23 mouse cellular contexts compared by ENCODE assay signal in the genomic region with DNA sequence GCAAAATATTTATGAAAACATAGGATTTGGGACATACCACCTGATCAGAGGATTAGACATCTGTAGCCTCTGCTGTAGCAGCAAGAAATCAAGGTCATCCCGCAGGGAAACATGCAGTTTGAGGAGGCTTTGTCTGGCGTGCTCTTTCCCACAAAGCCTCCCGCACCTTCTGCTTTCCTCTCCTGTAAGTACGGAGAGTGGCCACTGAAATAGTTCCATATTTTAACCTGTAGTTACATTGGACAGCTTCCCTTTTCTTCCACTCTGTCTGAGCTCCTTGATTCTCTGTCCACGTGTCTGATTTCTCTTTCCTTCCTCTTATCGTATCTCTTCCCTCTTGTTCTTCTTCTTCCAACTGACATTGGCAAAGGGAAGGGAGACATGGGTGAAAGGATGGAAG. TPM values are rescaled to one million over a fixed set of nuclear protein-coding genes. Genes with fewer than 3 reads are reported as not detected.
A peak's percentile ranks its signal among the peaks of the same experiment; 100 is the strongest.
DNase-seq lines count a peak whose midpoint lies in the region; ATAC-seq and TF ChIP-seq lines count a peak whose summit lies in the region.
"Had no signal": no experiment of that assay in that cellular context is flagged by ENCODE, and none has a peak within 500 bp of the region (broad histone marks: within the 10 kb centered on the region; RNA-seq: fewer than 3 reads in every experiment).

No protein-coding gene starts in this region.

- no peak for TF ChIP-seq CTCF in layer of hippocampus, adult 2 months (conservative IDR thresholded peaks at IDR 0.05)
- TF ChIP-seq CTCF in cortical plate, adult 2 months (IDR thresholded peaks at IDR 0.05; ENCODE audit: extremely low read depth, insufficient read depth, low read length): no peak

- no peaks in the 10 kb centered on the region for H3K9me3 ChIP-seq in heart, embryonic 12.5 days (replicated peaks)
- H3K9me3 ChIP-seq: embryonic facial prominence, embryonic 12.5 days; forebrain, embryonic 15.5 days; heart, embryonic 10.5 days; heart, embryonic 15.5 days; hindbrain, embryonic 13.5 days had no signal

- no peak overlapping the region for H3K9ac ChIP-seq in heart, embryonic 12.5 days
- H3K9ac ChIP-seq: embryonic facial prominence, embryonic 12.5 days; forebrain, embryonic 15.5 days; heart, embryonic 15.5 days; hindbrain, embryonic 13.5 days had no signal

- no peaks in the 10 kb centered on the region for H3K4me1 ChIP-seq in cortical plate, adult 2 months (ENCODE audit: control insufficient read depth, insufficient read depth, low read length)
- no peaks in the 10 kb centered on the region for H3K4me1 ChIP-seq in heart, embryonic 12.5 days (replicated peaks)
- H3K4me1 ChIP-seq: embryonic facial prominence, embryonic 12.5 days; heart, embryonic 10.5 days; heart, embryonic 15.5 days; hindbrain, embryonic 13.5 days had no signal

- no peak for DNase-seq in layer of hippocampus, adult 2 months (ENCODE audit: low spot score in 2 of 2)
- no peak for DNase-seq in layer of hippocampus, postnatal 25 days (ENCODE audit: extremely low spot score in 1 of 2, low spot score in 1 of 2)
- peak; percentile 1 for DNase-seq in MEL-GATA-1-ER (ENCODE audit: extremely low read depth, low read depth)
- DNase-seq in cerebellum, adult 18-20 months: no peak
- DNase-seq: adrenal gland, postnatal 14 days; cerebellum, adult 8-10 months; gastrocnemius, postnatal 14 days; heart, postnatal 14 days had no signal

- WGBS in heart, embryonic 12.5 days: 77% methylated on average over 6 of the region's 6 CpGs

- no peaks in the 10 kb centered on the region for H3K27me3 ChIP-seq in heart, embryonic 12.5 days (replicated peaks)
- H3K27me3 ChIP-seq: embryonic facial prominence, embryonic 12.5 days; forebrain, embryonic 15.5 days; heart, embryonic 15.5 days; hindbrain, embryonic 13.5 days; Patski had no signal

- no peak for TF ChIP-seq POLR2A in cortical plate, adult 2 months (IDR thresholded peaks at IDR 0.05; ENCODE audit: extremely low read depth, insufficient read depth, low read length)

- no peaks in the 10 kb centered on the region for H3K36me3 ChIP-seq in heart, embryonic 12.5 days
- H3K36me3 ChIP-seq: embryonic facial prominence, embryonic 12.5 days; forebrain, embryonic 15.5 days; heart, embryonic 10.5 days; heart, embryonic 15.5 days; hindbrain, embryonic 13.5 days had no signal

- H3K4me3 ChIP-seq in layer of hippocampus, adult 2 months: no peak overlapping the region
- no peak overlapping the region for H3K4me3 ChIP-seq in cortical plate, adult 2 months (ENCODE audit: insufficient read depth, low read length)
- H3K4me3 ChIP-seq in heart, embryonic 12.5 days: no peak overlapping the region
- H3K4me3 ChIP-seq: embryonic facial prominence, embryonic 12.5 days; forebrain, embryonic 15.5 days; heart, embryonic 10.5 days; heart, embryonic 15.5 days; hindbrain, embryonic 13.5 days had no signal

- peak; percentile 70 for ATAC-seq in neutrophil, adult 5-6 weeks (ENCODE audit: extremely low read depth, insufficient number of reproducible peaks, low FRiP score, poor library complexity, severe bottlenecking)
- no peak for ATAC-seq in heart, embryonic 12.5 days (ENCODE audit: insufficient number of reproducible peaks, low FRiP score)
- ATAC-seq: activated CD4-positive, CD25-positive, alpha-beta regulatory T cell, adult 4 months; hindbrain, postnatal 0 days; Patski had no signal

- H3K27ac ChIP-seq in layer of hippocampus, adult 2 months: peak overlapping the region; percentile 76
- H3K27ac ChIP-seq in cortical plate, adult 2 months (ENCODE audit: insufficient read depth, low read length): peak overlapping the region; percentile 3; the same call in 1 of the 2 replicates
- H3K27ac ChIP-seq in heart, embryonic 12.5 days (ENCODE audit: poor library complexity, severe bottlenecking): no peak overlapping the region
- H3K27ac ChIP-seq: embryonic facial prominence, embryonic 12.5 days; forebrain, embryonic 15.5 days; heart, embryonic 10.5 days; heart, embryonic 15.5 days; hindbrain, embryonic 13.5 days; hindbrain, postnatal 0 days had no signal

- no peak overlapping the region for H3K4me2 ChIP-seq in heart, embryonic 12.5 days
- H3K4me2 ChIP-seq: embryonic facial prominence, embryonic 12.5 days; forebrain, embryonic 15.5 days; heart, embryonic 15.5 days; hindbrain, embryonic 13.5 days had no signal

RNA-seq across cellular contexts. Expression of a gene that starts 20.8 kb away (rescaled TPM):
- total RNA-seq in layer of hippocampus, adult 2 months (2021): 100 to 1,000 TPM; 144 to 153 TPM
- 100 to 1,000 TPM; 144 to 149 TPM for total RNA-seq in layer of hippocampus, postnatal 25 days (2021)
- polyA plus RNA-seq in cortical plate, adult 2 months (2012; rRNA removed): 119 and 128 TPM in 2 replicates
- 0.12 and 0.25 TPM in 2 replicates for total RNA-seq in neutrophil, adult 5-6 weeks (2017)
- polyA plus RNA-seq in heart, embryonic 12.5 days (2016; fragmentation: Nextera tagmentation; extraction: Ambion mirVana): 40.5 and 41.2 TPM in 2 replicates
- total RNA-seq: common myeloid progenitor, adult 5-6 weeks; hematopoietic stem cell, adult 5-6 weeks; MEL had no signal
- polyA plus RNA-seq: activated CD4-positive, CD25-positive, alpha-beta regulatory T cell, adult 4 months; C2C12 had no signal

Comparison
In these comparisons a context has a peak if more than half of its experiments do, and no peak if none do; other contexts are left out.
1. RNA of a gene that starts 20.8 kb away (total RNA-seq): 144 to 153 TPM in layer of hippocampus, adult 2 months and 144 to 149 TPM in layer of hippocampus, postnatal 25 days; 0.12 to 0.25 TPM in neutrophil, adult 5-6 weeks; every median in the first group is over 100 times any median in the second.